Mouse (Mus musculus) small intestine, adult 2 months (tissue): Measurements from ENCODE around the gene Etnk2.

Source experiments
- CTCF ChIP-seq: fragments of 200-500 bp; IDR thresholded peaks from 2 replicates; pipeline ENCODE4 v1.5.1; 2012; ENCODE audit warnings: low read depth, mild to moderate bottlenecking, control low read depth, inconsistent platforms, low read length, moderate library complexity, mixed read lengths; ENCODE audit not compliant: insufficient replicate concordance, insufficient read length; ENCODE audit errors: extremely low read depth
- POLR2A ChIP-seq: fragments of 200-500 bp; IDR thresholded peaks from 2 replicates; pipeline ENCODE4 v1.6.1; 2012; ENCODE audit warnings: low read depth, mild to moderate bottlenecking, control low read depth, inconsistent platforms, low read length, moderate library complexity

DNA sequence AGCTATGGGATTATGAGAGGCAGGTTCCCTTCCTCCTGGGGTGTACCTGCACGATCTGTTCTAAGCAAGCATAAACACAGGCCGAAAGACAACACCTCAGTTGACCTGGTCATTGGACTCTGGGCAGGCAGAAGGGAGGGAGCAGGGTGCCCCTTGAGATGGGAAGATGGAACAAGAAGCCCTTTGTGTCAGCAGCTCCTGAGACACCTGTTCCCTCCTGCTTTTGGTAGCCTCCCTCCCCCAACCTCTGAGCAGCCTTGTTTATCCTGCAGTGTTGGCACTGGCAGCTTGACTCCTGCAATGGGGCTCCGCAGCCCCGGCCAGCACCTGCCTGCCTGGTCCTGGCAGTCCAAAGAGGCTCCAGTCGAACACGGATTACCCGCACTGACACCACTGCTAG lies 51.7 kb downstream of the Etnk2 start:
- TF ChIP-seq CTCF (no peak), POLR2A (no peak)
